Mouse (Mus musculus) ES-E14 (cell line): ENCODE measurements around the gene Poldip3.

ENCODE experiments used
- HCFC1 ChIP-seq: IDR thresholded peaks from 2 replicates; pipeline ENCODE4 v1.6.1; 2012; ENCODE audit warnings: low read length, inconsistent platforms, borderline replicate concordance; ENCODE audit not compliant: insufficient read depth
- ZC3H11A ChIP-seq: IDR thresholded peaks from 2 replicates; pipeline ENCODE4 v1.6.1; 2012; ENCODE audit warnings: low read depth, mild to moderate bottlenecking, inconsistent platforms, low read length, borderline replicate concordance

GRCm38 (mm10) chr15:83182351-83182750 is 33.2 kb upstream of the Poldip3 start:
- TF ChIP-seq HCFC1 = no peak
- TF ChIP-seq ZC3H11A = no peak
